Mouse (Mus musculus) heart, adult 2 months (tissue): ENCODE measurements around the gene Trappc3. TPM values are rescaled to one million over a fixed set of nuclear protein-coding genes. Genes with fewer than 3 reads are reported as not detected.

Source experiments
- DNase-seq, 2 experiments: peaks; one replicate each; pipeline ENCODE4 v3.0.0; 2021
- H3K27ac ChIP-seq: fragments of 200-600 bp; 2 replicates; pipeline ENCODE4 v1.8.1; 2022
- H3K27me3 ChIP-seq: fragments of 200-500 bp; 2 replicates; pipeline ENCODE4 v1.6.1; 2012; ENCODE audit warnings: mild to moderate bottlenecking, low read length, inconsistent platforms, mixed read lengths; ENCODE audit not compliant: control insufficient read depth, insufficient read depth
- H3K36me3 ChIP-seq: fragments of 200-500 bp; 2 replicates; pipeline ENCODE4 v1.6.1; 2012; ENCODE audit warnings: low read length, inconsistent platforms; ENCODE audit not compliant: control insufficient read depth, insufficient read depth
- H3K4me1 ChIP-seq: fragments of 200-500 bp; 2 replicates; pipeline ENCODE4 v1.6.1; 2011; ENCODE audit warnings: low read length; ENCODE audit not compliant: control insufficient read depth, insufficient read depth
- H3K4me3 ChIP-seq: fragments of 200-600 bp; 2 replicates; pipeline ENCODE4 v1.8.1; 2022
- H3K79me2 ChIP-seq: fragments of 200-500 bp; replicated peaks from 2 replicates; pipeline ENCODE4 v1.6.1; 2012; ENCODE audit warnings: mild to moderate bottlenecking, inconsistent platforms, low read length, moderate library complexity, mixed read lengths; ENCODE audit not compliant: control insufficient read depth, insufficient read depth
- H3K9ac ChIP-seq: fragments of 200-500 bp; 2 replicates; pipeline ENCODE4 v1.6.1; 2012; ENCODE audit warnings: low read depth, mild to moderate bottlenecking, control low read depth, inconsistent platforms, low read length, mixed read lengths
- CTCF ChIP-seq: fragments of 200-600 bp; IDR thresholded peaks from 2 replicates; pipeline ENCODE4 v1.8.1; 2022; ENCODE audit warnings: antibody characterized with exemption, mild to moderate bottlenecking, moderate library complexity
- EP300 ChIP-seq: fragments of 200-500 bp; IDR thresholded peaks from 2 replicates; pipeline ENCODE4 v1.6.1; 2011; ENCODE audit warnings: low read depth, low read length, control low read depth; ENCODE audit not compliant: insufficient read depth
- POLR2A ChIP-seq: fragments of 200-500 bp; IDR thresholded peaks from 2 replicates; pipeline ENCODE4 v1.6.1; 2011; ENCODE audit warnings: mild to moderate bottlenecking, low read depth, low read length, control low read depth; ENCODE audit not compliant: insufficient read depth
- WGBS: fragments of 180-500 bp; shearing (Covaris S2); methylation state at CpG from one replicate; pipeline ENCODE4 v1.1.7; 2018; 5-methylcytosine and 5-hydroxymethylcytosine counted together
- intact Hi-C: fragments of 180-260 bp; cut with DNase I; formaldehyde crosslinking; loops from one replicate; pipeline ENCODE4 v1.15.1; 2025
- polyA plus RNA-seq: library from polyadenylated mRNA; depleted of rRNA; stranded (reverse); fragments of >200 nt; gene quantifications from 2 replicates; pipeline ENCODE4 v1.2.3, GENCODE M21; 2012
- total RNA-seq, 2 experiments: library from RNA; stranded (reverse); gene quantifications; 2 replicates each; pipeline ENCODE4 v1.2.3; 2021

The Trappc3 gene
- total and polyA plus RNA-seq, 3 experiments: 41.0 to 49.5 (median 46.3) TPM

- Histone ChIP-seq H3K36me3 (no peaks in the 10 kb centered on the region), H3K4me1 (no peaks in the 10 kb centered on the region), H3K9ac (no peak overlapping the region), H3K27me3 (no peaks in the 10 kb centered on the region), H3K4me3 (no peak overlapping the region), H3K27ac (no peak overlapping the region), H3K79me2 (no peaks in the 10 kb centered on the region)
- WGBS: 19% methylated on average over 20 of the region's 20 CpGs
- TF ChIP-seq EP300 (no peak), POLR2A (no peak), CTCF (no peak)
- no peak for DNase-seq
- intact Hi-C loops: loop anchor here (1.0 kb wide), 1 partner anchor 31 kb away; no protein-coding TSS in a partner anchor
Measured at GRCm38 (mm10) chr4:126309211-126309921, 47.2 kb downstream of the Trappc3 start.

GRCm38 (mm10) chr4:126309922-126310309 lies 47.8 kb downstream of the Trappc3 start:
- H3K9ac ChIP-seq: no peak overlapping the region
- TF ChIP-seq CTCF (peak; percentile 75), EP300 (peak; percentile 68; the same call in 1 of the 2 replicates), POLR2A (no peak)
- peak; percentile 84 to 88 for DNase-seq
- no peaks in the 10 kb centered on the region for H3K79me2 ChIP-seq
- H3K4me3 ChIP-seq: no peak overlapping the region
- no peaks in the 10 kb centered on the region for H3K36me3 ChIP-seq
- 2% methylated on average over 7 of the region's 7 CpGs for WGBS
- no peak overlapping the region for H3K27ac ChIP-seq
- no peaks in the 10 kb centered on the region for H3K4me1 ChIP-seq
- intact Hi-C loops: loop anchor here (1.0 to 5.0 kb wide), 4 partner anchors 32 to 223 kb away; no protein-coding TSS in a partner anchor
- no peaks in the 10 kb centered on the region for H3K27me3 ChIP-seq

DNA sequence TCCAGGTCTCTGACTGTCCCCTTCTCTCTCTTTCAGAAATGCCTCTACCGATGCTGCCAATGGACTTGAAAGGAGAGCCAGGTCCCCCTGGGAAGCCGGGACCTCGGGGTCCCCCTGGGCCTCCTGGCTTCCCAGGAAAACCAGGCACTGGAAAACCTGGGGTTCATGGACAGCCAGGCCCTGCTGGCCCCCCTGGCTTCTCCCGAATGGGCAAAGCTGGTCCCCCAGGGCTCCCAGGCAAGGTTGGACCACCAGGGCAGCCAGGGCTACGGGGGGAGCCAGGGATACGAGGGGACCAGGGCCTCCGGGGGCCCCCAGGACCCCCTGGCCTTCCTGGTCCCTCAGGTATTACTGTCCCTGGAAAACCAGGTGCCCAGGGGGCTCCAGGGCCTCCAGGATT lies 48.2 kb downstream of the Trappc3 start:
- no peak overlapping the region for H3K9ac ChIP-seq
- TF ChIP-seq POLR2A (no peak), EP300 (no peak), CTCF (no peak)
- H3K4me1 ChIP-seq: no peaks in the 10 kb centered on the region
- no peak overlapping the region for H3K4me3 ChIP-seq
- 77% methylated on average over 7 of the region's 7 CpGs for WGBS
- no peak overlapping the region for H3K27ac ChIP-seq
- no peaks in the 10 kb centered on the region for H3K79me2 ChIP-seq
- H3K36me3 ChIP-seq: no peaks in the 10 kb centered on the region
- H3K27me3 ChIP-seq: no peaks in the 10 kb centered on the region
- intact Hi-C loops: loop anchor here (1.0 to 5.0 kb wide), 3 partner anchors 83 to 223 kb away; no protein-coding TSS in a partner anchor
- no peak for DNase-seq

- intact Hi-C loops: loop anchor here (5.0 kb wide), 1 partner anchor 224 kb away; no protein-coding TSS in a partner anchor
- Histone ChIP-seq H3K79me2 (no peaks in the 10 kb centered on the region), H3K27me3 (no peaks in the 10 kb centered on the region), H3K27ac (no peak overlapping the region), H3K9ac (no peak overlapping the region), H3K36me3 (no peaks in the 10 kb centered on the region), H3K4me3 (no peak overlapping the region), H3K4me1 (no peaks in the 10 kb centered on the region)
- DNase-seq: no peak
- TF ChIP-seq POLR2A: no peak
- WGBS: 94% methylated on average over 16 of the region's 16 CpGs
Measured at GRCm38 (mm10) chr4:126311566-126312200, 49.6 kb downstream of the Trappc3 start.

GRCm38 (mm10) chr4:126313202-126313601 lies 51.1 kb downstream of the Trappc3 start:
- no peak overlapping the region for H3K27ac ChIP-seq
- no peak overlapping the region for H3K9ac ChIP-seq
- no peak for TF ChIP-seq POLR2A
- TF ChIP-seq EP300: no peak
- TF ChIP-seq CTCF: no peak
- H3K4me1 ChIP-seq: no peaks in the 10 kb centered on the region
- 37% methylated on average over 5 of the region's 5 CpGs for WGBS
- no peaks in the 10 kb centered on the region for H3K36me3 ChIP-seq
- no peak for DNase-seq
- intact Hi-C loops: loop anchor here (5.0 kb wide), 1 partner anchor 226 kb away; no protein-coding TSS in a partner anchor
- no peaks in the 10 kb centered on the region for H3K27me3 ChIP-seq
- H3K4me3 ChIP-seq: no peak overlapping the region
- no peaks in the 10 kb centered on the region for H3K79me2 ChIP-seq

- 77% methylated on average over 10 of the region's 10 CpGs for WGBS
- intact Hi-C loops: loop anchor here (5.0 kb wide), 1 partner anchor 227 kb away; no protein-coding TSS in a partner anchor
- no peak overlapping the region for H3K9ac ChIP-seq
- H3K4me3 ChIP-seq: no peak overlapping the region
- no peak overlapping the region for H3K27ac ChIP-seq
- DNase-seq: no peak
- no peaks in the 10 kb centered on the region for H3K36me3 ChIP-seq
- H3K4me1 ChIP-seq: no peaks in the 10 kb centered on the region
- TF ChIP-seq CTCF (no peak), POLR2A (no peak), EP300 (no peak)
- H3K79me2 ChIP-seq: no peaks in the 10 kb centered on the region
- no peaks in the 10 kb centered on the region for H3K27me3 ChIP-seq
Measured at GRCm38 (mm10) chr4:126314393-126314792, 52.3 kb downstream of the Trappc3 start.
